Mouse (Mus musculus): Measurements from ENCODE around the gene Tgfbr3l. TPM values are rescaled to one million over a fixed set of nuclear protein-coding genes. Genes with fewer than 3 reads are reported as not detected.

Gene Tgfbr3l
- polyA plus RNA-seq, 1 experiment: 13.9 TPM

GRCm38 (mm10) chr8:4212809-4213209 is 35.2 kb upstream of the Tgfbr3l start:
- peak overlapping the region; percentile 45; the same call in 1 of the 2 replicates for H3K4me3 ChIP-seq (ENCODE audit: extremely low read depth, insufficient read depth, insufficient read length)
- 1% methylated on average over 25 of the region's 25 CpGs for WGBS
- H3K36me3 ChIP-seq (ENCODE audit: control insufficient read depth, insufficient read depth, low read length): no peaks in the 10 kb centered on the region
- peaks cover 13% of the 10 kb centered on the region for H3K27me3 ChIP-seq (ENCODE audit: control insufficient read depth, insufficient read depth, low read length)
- no peak for DNase-seq (ENCODE audit: low read depth in 1 of 2, low spot score in 2 of 2)
- no peak overlapping the region for H3K27ac ChIP-seq (ENCODE audit: insufficient read depth, low read length)
- peaks cover 14% of the 10 kb centered on the region for H3K4me1 ChIP-seq (ENCODE audit: control insufficient read depth, insufficient read depth, insufficient read length)
- TF ChIP-seq POLR2A (IDR thresholded peaks at IDR 0.05; ENCODE audit: low read depth, low read length) (no peak), CTCF (IDR thresholded peaks at IDR 0.05; ENCODE audit: extremely low read depth, insufficient read depth, insufficient read length, insufficient replicate concordance) (no peak)

GRCm38 (mm10) chr8:4213210-4214005 is 34.6 kb upstream of the Tgfbr3l start:
- Histone ChIP-seq H3K4me3 (ENCODE audit: extremely low read depth, insufficient read depth, insufficient read length) (peak overlapping the region; percentile 45), H3K27ac (ENCODE audit: insufficient read depth, low read length) (peak overlapping the region; percentile 1; the same call in 1 of the 2 replicates), H3K36me3 (ENCODE audit: control insufficient read depth, insufficient read depth, low read length) (no peaks in the 10 kb centered on the region), H3K27me3 (ENCODE audit: control insufficient read depth, insufficient read depth, low read length) (peaks cover 13% of the 10 kb centered on the region), H3K4me1 (ENCODE audit: control insufficient read depth, insufficient read depth, insufficient read length) (peaks cover 14% of the 10 kb centered on the region)
- no peak for TF ChIP-seq POLR2A (IDR thresholded peaks at IDR 0.05; ENCODE audit: low read depth, low read length)
- TF ChIP-seq CTCF (IDR thresholded peaks at IDR 0.05; ENCODE audit: extremely low read depth, insufficient read depth, insufficient read length, insufficient replicate concordance): no peak
- peak in 1 of 2 experiments; percentile 39 for DNase-seq (ENCODE audit: low read depth in 1 of 2, low spot score in 2 of 2)
- 1% methylated on average over 18 of the region's 18 CpGs for WGBS

GRCm38 (mm10) chr8:4214006-4214980 is 33.7 kb upstream of the Tgfbr3l start:
- WGBS: 4% methylated on average over 33 of the region's 33 CpGs
- peak; percentile 18 to 49 for DNase-seq (ENCODE audit: low read depth in 1 of 2, low spot score in 2 of 2)
- H3K27me3 ChIP-seq (ENCODE audit: control insufficient read depth, insufficient read depth, low read length): peaks cover 13% of the 10 kb centered on the region
- peak overlapping the region; percentile 45 for H3K4me3 ChIP-seq (ENCODE audit: extremely low read depth, insufficient read depth, insufficient read length)
- H3K27ac ChIP-seq (ENCODE audit: insufficient read depth, low read length): peak overlapping the region; percentile 1; the same call in 1 of the 2 replicates
- no peak for TF ChIP-seq CTCF (IDR thresholded peaks at IDR 0.05; ENCODE audit: extremely low read depth, insufficient read depth, insufficient read length, insufficient replicate concordance)
- TF ChIP-seq POLR2A (IDR thresholded peaks at IDR 0.05; ENCODE audit: low read depth, low read length): no peak
- peaks cover 14% of the 10 kb centered on the region for H3K4me1 ChIP-seq (ENCODE audit: control insufficient read depth, insufficient read depth, insufficient read length)
- H3K36me3 ChIP-seq (ENCODE audit: control insufficient read depth, insufficient read depth, low read length): no peaks in the 10 kb centered on the region

GRCm38 (mm10) chr8:4216296-4216695 is 31.7 kb upstream of the Tgfbr3l start:
- Histone ChIP-seq H3K36me3 (ENCODE audit: control insufficient read depth, insufficient read depth, low read length) (no peaks in the 10 kb centered on the region), H3K27me3 (ENCODE audit: control insufficient read depth, insufficient read depth, low read length) (peaks cover 13% of the 10 kb centered on the region), H3K27ac (ENCODE audit: insufficient read depth, low read length) (no peak overlapping the region), H3K4me3 (ENCODE audit: extremely low read depth, insufficient read depth, insufficient read length) (no peak overlapping the region), H3K4me1 (ENCODE audit: control insufficient read depth, insufficient read depth, insufficient read length) (peaks cover 14% of the 10 kb centered on the region)
- DNase-seq (ENCODE audit: low read depth in 1 of 2, low spot score in 2 of 2): no peak
- TF ChIP-seq CTCF (IDR thresholded peaks at IDR 0.05; ENCODE audit: extremely low read depth, insufficient read depth, insufficient read length, insufficient replicate concordance) (no peak), POLR2A (IDR thresholded peaks at IDR 0.05; ENCODE audit: low read depth, low read length) (no peak)
- 45% methylated on average over 18 of the region's 18 CpGs for WGBS

GRCm38 (mm10) chr8:4216791-4217621 is 31.0 kb upstream of the Tgfbr3l start, which contains the start of gene Prr36:
Prr36 (minus strand) TSS chr8:4217459.
- TF ChIP-seq CTCF (IDR thresholded peaks at IDR 0.05; ENCODE audit: extremely low read depth, insufficient read depth, insufficient read length, insufficient replicate concordance) (no peak), POLR2A (IDR thresholded peaks at IDR 0.05; ENCODE audit: low read depth, low read length) (no peak)
- 7% methylated on average over 44 of the region's 44 CpGs for WGBS
- no peaks in the 10 kb centered on the region for H3K36me3 ChIP-seq (ENCODE audit: control insufficient read depth, insufficient read depth, low read length)
- H3K4me3 ChIP-seq (ENCODE audit: extremely low read depth, insufficient read depth, insufficient read length): no peak within 1 kb of the TSS; the same call in 1 of the 2 replicates
- no peak for DNase-seq (ENCODE audit: low read depth in 1 of 2, low spot score in 2 of 2)
- peaks cover 13% of the 10 kb centered on the region for H3K27me3 ChIP-seq (ENCODE audit: control insufficient read depth, insufficient read depth, low read length)
- H3K4me1 ChIP-seq (ENCODE audit: control insufficient read depth, insufficient read depth, insufficient read length): peaks cover 14% of the 10 kb centered on the region
- H3K27ac ChIP-seq (ENCODE audit: insufficient read depth, low read length): no peak within 1 kb of the TSS

- H3K36me3 ChIP-seq (ENCODE audit: control insufficient read depth, insufficient read depth, low read length): no peaks in the 10 kb centered on the region
- TF ChIP-seq CTCF (IDR thresholded peaks at IDR 0.05; ENCODE audit: extremely low read depth, insufficient read depth, insufficient read length, insufficient replicate concordance) (no peak), POLR2A (IDR thresholded peaks at IDR 0.05; ENCODE audit: low read depth, low read length) (no peak)
- peaks cover 6% of the 10 kb centered on the region for H3K4me1 ChIP-seq (ENCODE audit: control insufficient read depth, insufficient read depth, insufficient read length)
- H3K27me3 ChIP-seq (ENCODE audit: control insufficient read depth, insufficient read depth, low read length): peaks cover 13% of the 10 kb centered on the region
- H3K27ac ChIP-seq (ENCODE audit: insufficient read depth, low read length): no peak overlapping the region
- no peak overlapping the region for H3K4me3 ChIP-seq (ENCODE audit: extremely low read depth, insufficient read depth, insufficient read length)
- no peak for DNase-seq (ENCODE audit: low read depth in 1 of 2, low spot score in 2 of 2)
- WGBS: 89% methylated on average over 3 of the region's 3 CpGs
These were observed 28.4 kb upstream of the Tgfbr3l start for GRCm38 (mm10) chr8:4219617-4220016.

Measured in spleen, adult 2 months (tissue).